Mouse (Mus musculus) gonadal fat pad, adult 2 months (tissue): ENCODE data around the gene Cdyl. TPM values are rescaled to one million over a fixed set of nuclear protein-coding genes. Genes with fewer than 3 reads are reported as not detected.

ENCODE experiments used
- DNase-seq: peaks from one replicate; pipeline ENCODE4 v3.0.0-alpha.2; 2012; ENCODE audit warnings: low read depth
- polyA plus RNA-seq: library from polyadenylated mRNA; depleted of rRNA; stranded (reverse); fragments of >200 nt; gene quantifications from 2 replicates; pipeline ENCODE4 v1.2.3, GENCODE M21; 2012

Cdyl gene
- polyA plus RNA-seq, 1 experiment = 6.2 TPM

- no peak for DNase-seq
These were observed 29.9 kb downstream of the Cdyl start for GRCm38 (mm10) chr13:35689560-35689959.

GRCm38 (mm10) chr13:35717658-35718057 lies 58.0 kb downstream of the Cdyl start:
- no peak for DNase-seq

GRCm38 (mm10) chr13:35719581-35719980 lies 59.9 kb downstream of the Cdyl start:
- DNase-seq = no peak

GRCm38 (mm10) chr13:35723073-35723472 lies 63.4 kb downstream of the Cdyl start:
- no peak for DNase-seq

- DNase-seq = no peak
These were observed 66.4 kb downstream of the Cdyl start for GRCm38 (mm10) chr13:35726025-35726424.

GRCm38 (mm10) chr13:35732131-35732530 lies 72.5 kb downstream of the Cdyl start:
- DNase-seq = no peak

GRCm38 (mm10) chr13:35732891-35733596 lies 73.4 kb downstream of the Cdyl start:
- DNase-seq = no peak

GRCm38 (mm10) chr13:35737565-35737964 lies 77.9 kb downstream of the Cdyl start:
- DNase-seq = no peak

GRCm38 (mm10) chr13:35738210-35738609 lies 78.6 kb downstream of the Cdyl start:
- DNase-seq = no peak

- no peak for DNase-seq
These were observed 79.8 kb downstream of the Cdyl start for GRCm38 (mm10) chr13:35739473-35739872.

GRCm38 (mm10) chr13:35740301-35741039 lies 80.8 kb downstream of the Cdyl start:
- no peak for DNase-seq

- DNase-seq = no peak
These were observed 81.5 kb downstream of the Cdyl start for GRCm38 (mm10) chr13:35741040-35741619.

- no peak for DNase-seq
These were observed 82.2 kb downstream of the Cdyl start for GRCm38 (mm10) chr13:35741620-35742421.

GRCm38 (mm10) chr13:35742696-35743095 lies 83.1 kb downstream of the Cdyl start:
- no peak for DNase-seq

GRCm38 (mm10) chr13:35743196-35743595 lies 83.6 kb downstream of the Cdyl start:
- no peak for DNase-seq

GRCm38 (mm10) chr13:35749194-35749593 lies 89.6 kb downstream of the Cdyl start:
- no peak for DNase-seq

- DNase-seq = no peak
These were observed 90.0 kb downstream of the Cdyl start for GRCm38 (mm10) chr13:35749680-35750079.

GRCm38 (mm10) chr13:35752046-35752445 lies 92.4 kb downstream of the Cdyl start:
- DNase-seq = no peak

- no peak for DNase-seq
These were observed 95.4 kb downstream of the Cdyl start for GRCm38 (mm10) chr13:35755002-35755401.

GRCm38 (mm10) chr13:35755655-35756283 lies 96.1 kb downstream of the Cdyl start:
- DNase-seq = no peak
